Mouse (Mus musculus) layer of hippocampus, adult 2 months (tissue): ENCODE measurements at regions not wholly inside any gene's neighbourhood (a gene's known extent, or its start where the extent isn't known, plus 50 kb on each side); places are given as distances from the start of the nearest gene placed in this dataset.

ENCODE experiments used
- DNase-seq, 2 experiments: peaks; one replicate each; pipeline ENCODE4 v3.0.0; 2022; ENCODE audit warnings: low spot score in 2 of 2
- H3K27ac ChIP-seq: fragments of 200-600 bp; 2 replicates; pipeline ENCODE4 v1.8.1; 2022
- H3K4me3 ChIP-seq: fragments of 200-600 bp; 2 replicates; pipeline ENCODE4 v1.8.1; 2022; ENCODE audit warnings: mild to moderate bottlenecking
- CTCF ChIP-seq: fragments of 200-600 bp; conservative IDR thresholded peaks from 2 replicates; pipeline ENCODE4 v1.8.1; 2022; ENCODE audit warnings: antibody characterized with exemption, mild to moderate bottlenecking, moderate library complexity

DNA sequence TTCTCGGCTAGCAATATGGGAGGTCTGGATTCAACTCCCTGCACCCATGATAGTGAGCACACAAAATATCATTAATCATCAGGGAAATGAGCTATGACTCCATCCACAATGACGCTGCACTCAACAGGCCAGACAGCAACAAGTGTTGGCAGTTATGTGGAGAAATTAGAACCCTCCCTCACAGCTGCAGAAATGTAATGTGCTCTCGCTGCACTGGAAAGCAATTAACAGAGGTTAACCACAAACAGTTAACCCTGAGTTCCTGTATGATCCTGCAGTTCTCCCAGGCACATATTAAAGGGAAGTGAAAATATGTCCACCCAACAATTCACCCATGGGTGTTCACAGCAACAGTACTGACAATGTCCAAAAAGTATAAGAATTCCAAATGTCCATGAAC lies 54.0 kb upstream of the Jade2 start:
- DNase-seq, result no peak
- H3K27ac ChIP-seq, result no peak overlapping the region
- H3K4me3 ChIP-seq, result no peak overlapping the region
- no peak for TF ChIP-seq CTCF

GRCm38 (mm10) chr11:51915656-51916032 lies 51.8 kb upstream of the Cdkn2aipnl start:
- DNase-seq, result no peak
- Histone ChIP-seq H3K27ac (peak overlapping the region; percentile 93), H3K4me3 (no peak overlapping the region)
- no peak for TF ChIP-seq CTCF

GRCm38 (mm10) chr11:51916033-51916929 lies 51.2 kb upstream of the Cdkn2aipnl start:
- no peak for TF ChIP-seq CTCF
- DNase-seq, result peak; percentile 78 to 81
- H3K4me3 ChIP-seq, result peak overlapping the region; percentile 53
- H3K27ac ChIP-seq, result peak overlapping the region; percentile 93
